Mouse (Mus musculus): ENCODE data around the gene E2f2.

Gene E2f2

GRCm38 (mm10) chr4:136240955-136241354 lies 68.8 kb downstream of the E2f2 start:
- DNase-seq (ENCODE audit: low read depth, low spot score) = no peak

GRCm38 (mm10) chr4:136242065-136242703 lies 70.0 kb downstream of the E2f2 start:
- DNase-seq (ENCODE audit: low read depth, low spot score) = no peak

GRCm38 (mm10) chr4:136242728-136243127 lies 70.5 kb downstream of the E2f2 start:
- DNase-seq (ENCODE audit: low read depth, low spot score) = no peak

- no peak for DNase-seq (ENCODE audit: low read depth, low spot score)
Observed at GRCm38 (mm10) chr4:136244208-136244607, 72.0 kb downstream of the E2f2 start.

Measured in mesoderm, embryonic 11.5 days (tissue).